Mouse (Mus musculus): ENCODE results near the gene Mkrn2os. TPM values are rescaled to one million over a fixed set of nuclear protein-coding genes. Genes with fewer than 3 reads are reported as not detected.

Gene Mkrn2os
- polyA plus RNA-seq, 1 experiment from 2014 or later = 0.58 TPM

- WGBS = 82% methylated on average over 10 of the region's 10 CpGs
- DNase-seq (ENCODE audit: low spot score) = no peak
Observed at GRCm38 (mm10) chr6:115586321-115586720, 6.1 kb downstream of the Mkrn2os start.

DNA sequence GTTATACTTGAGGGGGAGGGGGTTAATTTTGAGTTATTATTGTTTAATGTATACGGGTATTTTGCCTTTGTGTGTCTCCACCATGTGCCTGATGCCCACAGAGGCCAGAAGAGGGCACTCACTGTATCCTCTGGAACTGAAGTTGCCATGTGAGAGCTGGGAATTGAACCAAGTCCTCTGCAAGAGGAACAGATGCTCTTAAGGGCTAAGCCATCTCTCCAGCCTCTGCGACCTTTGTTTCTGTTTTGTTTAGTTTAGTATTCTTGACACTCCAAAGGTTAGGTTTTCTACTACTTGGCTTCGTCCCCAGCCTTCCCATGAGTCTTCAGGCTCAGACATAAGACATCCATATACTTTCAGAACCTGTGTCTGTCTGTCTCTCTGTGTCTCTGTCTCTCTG lies 8.2 kb downstream of the Mkrn2os start:
- no peaks in the 10 kb centered on the region for H3K36me3 ChIP-seq (ENCODE audit: insufficient read depth, low read length)
- ATAC-seq = no peak

More at GRCm38 (mm10) chr6:115586321-115586720, 6.1 kb downstream of the Mkrn2os start:
- H3K4me3 ChIP-seq (ENCODE audit: low read depth, low read length) = no peak overlapping the region
- H3K36me3 ChIP-seq (ENCODE audit: insufficient read depth, low read length) = no peaks in the 10 kb centered on the region
- H3K9me3 ChIP-seq (ENCODE audit: low read length) = no peaks in the 10 kb centered on the region
- H3K9ac ChIP-seq (replicated peaks; ENCODE audit: low read depth) = no peak overlapping the region
- H3K27me3 ChIP-seq (replicated peaks; ENCODE audit: insufficient read depth, low read length) = no peaks in the 10 kb centered on the region
- no peak overlapping the region for H3K4me2 ChIP-seq (replicated peaks; ENCODE audit: low read depth, low read length)
- H3K4me1 ChIP-seq (ENCODE audit: insufficient read depth, low read depth, low read length) = no peaks in the 10 kb centered on the region
- ATAC-seq = no peak
- TF ChIP-seq CTCF (IDR thresholded peaks at IDR 0.05) (no peak), EP300 (IDR thresholded peaks at IDR 0.05) (no peak)
- no peak overlapping the region for H3K27ac ChIP-seq (ENCODE audit: low read length)

GRCm38 (mm10) chr6:115583430-115584125 lies 8.8 kb downstream of the Mkrn2os start:
- DNase-seq (ENCODE audit: low spot score) = no peak
- TF ChIP-seq EP300 (IDR thresholded peaks at IDR 0.05) (no peak), CTCF (IDR thresholded peaks at IDR 0.05) (no peak)
- H3K36me3 ChIP-seq (ENCODE audit: insufficient read depth, low read length) = no peaks in the 10 kb centered on the region
- no peaks in the 10 kb centered on the region for H3K4me1 ChIP-seq (ENCODE audit: insufficient read depth, low read depth, low read length)
- WGBS = 62% methylated on average over 6 of the region's 6 CpGs
- H3K9me3 ChIP-seq (ENCODE audit: low read length) = no peaks in the 10 kb centered on the region
- H3K27me3 ChIP-seq (replicated peaks; ENCODE audit: insufficient read depth, low read length) = no peaks in the 10 kb centered on the region
- ATAC-seq = no peak
- H3K9ac ChIP-seq (replicated peaks; ENCODE audit: low read depth) = no peak overlapping the region
- H3K27ac ChIP-seq (ENCODE audit: low read length) = no peak overlapping the region
- no peak overlapping the region for H3K4me3 ChIP-seq (ENCODE audit: low read depth, low read length)
- H3K4me2 ChIP-seq (replicated peaks; ENCODE audit: low read depth, low read length) = no peak overlapping the region

More for the DNA sequence above, 8.2 kb downstream of the Mkrn2os start:
- Histone ChIP-seq H3K4me3 (ENCODE audit: low read depth, low read length) (no peak overlapping the region), H3K27ac (ENCODE audit: low read length) (no peak overlapping the region), H3K9me3 (ENCODE audit: low read length) (no peaks in the 10 kb centered on the region), H3K4me1 (ENCODE audit: insufficient read depth, low read depth, low read length) (no peaks in the 10 kb centered on the region), H3K9ac (replicated peaks; ENCODE audit: low read depth) (no peak overlapping the region), H3K27me3 (replicated peaks; ENCODE audit: insufficient read depth, low read length) (no peaks in the 10 kb centered on the region), H3K4me2 (replicated peaks; ENCODE audit: low read depth, low read length) (no peak overlapping the region)
- no peak for DNase-seq (ENCODE audit: low spot score)
- TF ChIP-seq EP300 (IDR thresholded peaks at IDR 0.05) (no peak), CTCF (IDR thresholded peaks at IDR 0.05) (peak; percentile 19)
- 49% methylated on average over 3 of the region's 3 CpGs for WGBS

- Histone ChIP-seq H3K27ac (ENCODE audit: low read length) (no peak overlapping the region), H3K9ac (replicated peaks; ENCODE audit: low read depth) (no peak overlapping the region), H3K36me3 (ENCODE audit: insufficient read depth, low read length) (0 out of 2 replicates have a peak, but pooled peaks cover under 1% of the 10 kb centered on the region), H3K9me3 (ENCODE audit: low read length) (no peaks in the 10 kb centered on the region), H3K4me1 (ENCODE audit: insufficient read depth, low read depth, low read length) (no peaks in the 10 kb centered on the region), H3K4me3 (ENCODE audit: low read depth, low read length) (no peak overlapping the region), H3K4me2 (replicated peaks; ENCODE audit: low read depth, low read length) (no peak overlapping the region), H3K27me3 (replicated peaks; ENCODE audit: insufficient read depth, low read length) (no peaks in the 10 kb centered on the region)
- WGBS = 76% methylated on average over 10 of the region's 10 CpGs
- DNase-seq (ENCODE audit: low spot score) (no peak), ATAC-seq (no peak)
- TF ChIP-seq EP300 (IDR thresholded peaks at IDR 0.05) (no peak), CTCF (IDR thresholded peaks at IDR 0.05) (no peak)
Observed at GRCm38 (mm10) chr6:115582328-115583115, 9.9 kb downstream of the Mkrn2os start.

GRCm38 (mm10) chr6:115580810-115581209 lies 11.6 kb downstream of the Mkrn2os start:
- Histone ChIP-seq H3K36me3 (ENCODE audit: insufficient read depth, low read length) (0 out of 2 replicates have a peak, but pooled peaks cover 3% of the 10 kb centered on the region), H3K9ac (replicated peaks; ENCODE audit: low read depth) (no peak overlapping the region), H3K9me3 (ENCODE audit: low read length) (no peaks in the 10 kb centered on the region), H3K4me3 (ENCODE audit: low read depth, low read length) (no peak overlapping the region), H3K27ac (ENCODE audit: low read length) (no peak overlapping the region), H3K27me3 (replicated peaks; ENCODE audit: insufficient read depth, low read length) (no peaks in the 10 kb centered on the region), H3K4me2 (replicated peaks; ENCODE audit: low read depth, low read length) (no peak overlapping the region), H3K4me1 (ENCODE audit: insufficient read depth, low read depth, low read length) (no peaks in the 10 kb centered on the region)
- ATAC-seq = no peak
- WGBS = 85% methylated on average over 3 of the region's 3 CpGs
- DNase-seq (ENCODE audit: low spot score) = no peak
- no peak for TF ChIP-seq EP300 (IDR thresholded peaks at IDR 0.05)
- no peak for TF ChIP-seq CTCF (IDR thresholded peaks at IDR 0.05)

GRCm38 (mm10) chr6:115577941-115578340 lies 14.4 kb downstream of the Mkrn2os start:
- WGBS = 91% methylated on average over 9 of the region's 9 CpGs
- no peaks in the 10 kb centered on the region for H3K9me3 ChIP-seq (ENCODE audit: low read length)
- H3K4me3 ChIP-seq (ENCODE audit: low read depth, low read length) = no peak overlapping the region
- no peak overlapping the region for H3K27ac ChIP-seq (ENCODE audit: low read length)
- no peak for ATAC-seq
- H3K4me2 ChIP-seq (replicated peaks; ENCODE audit: low read depth, low read length) = no peak overlapping the region
- H3K9ac ChIP-seq (replicated peaks; ENCODE audit: low read depth) = no peak overlapping the region
- H3K27me3 ChIP-seq (replicated peaks; ENCODE audit: insufficient read depth, low read length) = no peaks in the 10 kb centered on the region
- no peak for DNase-seq (ENCODE audit: low spot score)
- TF ChIP-seq CTCF (IDR thresholded peaks at IDR 0.05) (no peak), EP300 (IDR thresholded peaks at IDR 0.05) (no peak)
- no peaks in the 10 kb centered on the region for H3K4me1 ChIP-seq (ENCODE audit: insufficient read depth, low read depth, low read length)
- 0 out of 2 replicates have a peak, but pooled peaks cover 3% of the 10 kb centered on the region for H3K36me3 ChIP-seq (ENCODE audit: insufficient read depth, low read length)
